Mouse (Mus musculus) intestine, embryonic 14.5 days (tissue): ENCODE data around the gene Ccdc172. TPM values are rescaled to one million over a fixed set of nuclear protein-coding genes. Genes with fewer than 3 reads are reported as not detected.

Experiments used
- ATAC-seq: fragments of 200-750 bp; cut with Nextera tagmentation; replicated peaks from 2 replicates; pipeline ENCODE4 v1.8.0; 2017; ENCODE audit warnings: low read depth, moderate number of reproducible peaks, moderate TSS enrichment, moderate library complexity; ENCODE audit not compliant: low FRiP score, low TSS enrichment
- DNase-seq: peaks from one replicate; pipeline ENCODE4 v3.0.0-alpha.2; 2018; ENCODE audit warnings: low spot score
- H3K27ac ChIP-seq: fragments of 300-500 bp; sonication (generic); 2 replicates; pipeline ENCODE4 v1.5.1; 2014; ENCODE audit warnings: low read depth, mild to moderate bottlenecking, control low read depth
- H3K27me3 ChIP-seq: fragments of 300-500 bp; sonication (generic); replicated peaks from 2 replicates; pipeline ENCODE4 v1.6.1; 2014; ENCODE audit warnings: low read length, control low read depth; ENCODE audit not compliant: control insufficient read depth, insufficient read depth
- H3K36me3 ChIP-seq: fragments of 300-500 bp; sonication (generic); 2 replicates; pipeline ENCODE4 v1.6.1; 2014; ENCODE audit warnings: low read length, control low read depth; ENCODE audit not compliant: control insufficient read depth, insufficient read depth
- H3K4me1 ChIP-seq: fragments of 300-500 bp; sonication (generic); replicated peaks from 2 replicates; pipeline ENCODE4 v1.6.1; 2014; ENCODE audit warnings: low read length, control low read depth, mixed read lengths; ENCODE audit not compliant: control insufficient read depth, insufficient read depth
- H3K4me2 ChIP-seq: fragments of 300-500 bp; sonication (generic); 2 replicates; pipeline ENCODE4 v1.6.1; 2014; ENCODE audit warnings: low read length
- H3K4me3 ChIP-seq: fragments of 300-500 bp; sonication (generic); 2 replicates; pipeline ENCODE4 v1.5.1; 2014; ENCODE audit warnings: low read depth, low read length, control low read depth, mixed read lengths
- H3K9ac ChIP-seq: fragments of 300-500 bp; sonication (generic); 2 replicates; pipeline ENCODE4 v1.6.1; 2014; ENCODE audit warnings: mild to moderate bottlenecking, low read length
- H3K9me3 ChIP-seq: fragments of 300-500 bp; sonication (generic); 2 replicates; pipeline ENCODE4 v1.6.1; 2016; ENCODE audit warnings: low read length, control low read depth; ENCODE audit not compliant: control insufficient read depth
- WGBS: fragments of 180-500 bp; shearing (Covaris S2); extraction: QIAGEN DNeasy Blood & Tissue Kit; methylation state at CpG from one replicate; pipeline ENCODE4 v1.1.7; 2014; 5-methylcytosine and 5-hydroxymethylcytosine counted together
- polyA plus RNA-seq: library from polyadenylated mRNA; unstranded; fragments of >200 nt; fragmentation: Nextera tagmentation; extraction: Ambion mirVana; gene quantifications from 2 replicates; pipeline ENCODE4 v1.2.1, GENCODE M21; 2014

Gene Ccdc172
- polyA plus RNA-seq, 1 experiment from 2014 or later = not detected

GRCm38 (mm10) chr19:58499420-58499966, 12.3 kb upstream of the Ccdc172 start:
- Histone ChIP-seq H3K4me2 (no peak overlapping the region), H3K9ac (no peak overlapping the region), H3K4me1 (peaks cover 11% of the 10 kb centered on the region; the same call in 1 of the 2 replicates), H3K36me3 (no peaks in the 10 kb centered on the region), H3K27ac (no peak overlapping the region), H3K9me3 (no peaks in the 10 kb centered on the region), H3K27me3 (no peaks in the 10 kb centered on the region), H3K4me3 (no peak overlapping the region)
- WGBS = 66% methylated on average over 3 of the region's 3 CpGs
- no peak for ATAC-seq
- DNase-seq = peak; percentile 44

GRCm38 (mm10) chr19:58500049-58500448, 11.7 kb upstream of the Ccdc172 start:
- 96% methylated on average over 2 of the region's 2 CpGs for WGBS
- H3K27me3 ChIP-seq = no peaks in the 10 kb centered on the region
- H3K9ac ChIP-seq = no peak overlapping the region
- no peaks in the 10 kb centered on the region for H3K9me3 ChIP-seq
- H3K36me3 ChIP-seq = no peaks in the 10 kb centered on the region
- no peak overlapping the region for H3K4me3 ChIP-seq
- H3K27ac ChIP-seq = no peak overlapping the region
- DNase-seq (peak; percentile 43), ATAC-seq (no peak)
- peaks cover 11% of the 10 kb centered on the region; the same call in 1 of the 2 replicates for H3K4me1 ChIP-seq
- H3K4me2 ChIP-seq = no peak overlapping the region

GRCm38 (mm10) chr19:58521696-58522095, 9.9 kb downstream of the Ccdc172 start:
- ATAC-seq = no peak
- H3K4me1 ChIP-seq = no peaks in the 10 kb centered on the region; the same call in 1 of the 2 replicates
- H3K27ac ChIP-seq = no peak overlapping the region
- no peak for DNase-seq
- H3K9me3 ChIP-seq = no peaks in the 10 kb centered on the region
- 85% methylated on average over 1 of the region's 1 CpGs for WGBS
- H3K36me3 ChIP-seq = no peaks in the 10 kb centered on the region
- H3K9ac ChIP-seq = no peak overlapping the region
- H3K27me3 ChIP-seq = no peaks in the 10 kb centered on the region
- H3K4me3 ChIP-seq = no peak overlapping the region
- no peak overlapping the region for H3K4me2 ChIP-seq

GRCm38 (mm10) chr19:58523736-58524394, 12.1 kb downstream of the Ccdc172 start:
- Histone ChIP-seq H3K9ac (no peak overlapping the region), H3K36me3 (no peaks in the 10 kb centered on the region), H3K4me2 (no peak overlapping the region), H3K4me1 (no peaks in the 10 kb centered on the region; the same call in 1 of the 2 replicates), H3K27me3 (no peaks in the 10 kb centered on the region), H3K9me3 (no peaks in the 10 kb centered on the region), H3K27ac (no peak overlapping the region), H3K4me3 (no peak overlapping the region)
- DNase-seq = no peak
- 56% methylated on average over 12 of the region's 12 CpGs for WGBS
- no peak for ATAC-seq

- no peak for ATAC-seq
- 53% methylated on average over 12 of the region's 12 CpGs for WGBS
- Histone ChIP-seq H3K4me2 (no peak overlapping the region), H3K4me1 (no peaks in the 10 kb centered on the region; the same call in 1 of the 2 replicates), H3K4me3 (no peak overlapping the region), H3K36me3 (no peaks in the 10 kb centered on the region), H3K27ac (no peak overlapping the region), H3K27me3 (no peaks in the 10 kb centered on the region), H3K9ac (no peak overlapping the region), H3K9me3 (no peaks in the 10 kb centered on the region)
- DNase-seq = no peak
Measured at GRCm38 (mm10) chr19:58525457-58526239, 13.9 kb downstream of the Ccdc172 start.

- H3K4me2 ChIP-seq = no peak overlapping the region
- H3K4me3 ChIP-seq = no peak overlapping the region
- H3K4me1 ChIP-seq = no peaks in the 10 kb centered on the region
- 58% methylated on average over 3 of the region's 3 CpGs for WGBS
- H3K9me3 ChIP-seq = no peaks in the 10 kb centered on the region
- no peak for DNase-seq
- no peak for ATAC-seq
- H3K9ac ChIP-seq = no peak overlapping the region
- H3K27ac ChIP-seq = no peak overlapping the region
- no peaks in the 10 kb centered on the region for H3K36me3 ChIP-seq
- no peaks in the 10 kb centered on the region for H3K27me3 ChIP-seq
Measured at GRCm38 (mm10) chr19:58533077-58533476, 21.3 kb downstream of the Ccdc172 start.

GRCm38 (mm10) chr19:58536691-58537090, 24.9 kb downstream of the Ccdc172 start:
- ATAC-seq (no peak), DNase-seq (no peak)
- WGBS = 85% methylated on average over 10 of the region's 10 CpGs

GRCm38 (mm10) chr19:58540396-58540795, 28.6 kb downstream of the Ccdc172 start:
- DNase-seq (no peak), ATAC-seq (no peak)
- Histone ChIP-seq H3K9ac (no peak overlapping the region), H3K4me2 (no peak overlapping the region), H3K27me3 (no peaks in the 10 kb centered on the region), H3K9me3 (no peaks in the 10 kb centered on the region), H3K27ac (no peak overlapping the region), H3K4me3 (no peak overlapping the region), H3K4me1 (no peaks in the 10 kb centered on the region), H3K36me3 (no peaks in the 10 kb centered on the region)
- WGBS = 93% methylated on average over 5 of the region's 5 CpGs

More at GRCm38 (mm10) chr19:58536691-58537090, 24.9 kb downstream of the Ccdc172 start:
- H3K27ac ChIP-seq = no peak overlapping the region
- no peaks in the 10 kb centered on the region for H3K4me1 ChIP-seq
- H3K9ac ChIP-seq = no peak overlapping the region
- no peak overlapping the region for H3K4me2 ChIP-seq
- no peak overlapping the region for H3K4me3 ChIP-seq
- H3K36me3 ChIP-seq = no peaks in the 10 kb centered on the region
- H3K27me3 ChIP-seq = no peaks in the 10 kb centered on the region
- H3K9me3 ChIP-seq = no peaks in the 10 kb centered on the region
